Mouse (Mus musculus) fat pad, adult 2 months (tissue): ENCODE data around the gene Nlrp3.

Experiments
- DNase-seq: peaks from one replicate; pipeline ENCODE4 v3.0.0-alpha.2; 2011; ENCODE audit warnings: low read depth, low spot score; ENCODE audit errors: extremely low read depth

Gene Nlrp3

GRCm38 (mm10) chr11:59602287-59602686 lies 60.9 kb downstream of the Nlrp3 start:
- DNase-seq = no peak

GRCm38 (mm10) chr11:59611646-59612045 lies 70.3 kb downstream of the Nlrp3 start:
- DNase-seq = no peak

DNA sequence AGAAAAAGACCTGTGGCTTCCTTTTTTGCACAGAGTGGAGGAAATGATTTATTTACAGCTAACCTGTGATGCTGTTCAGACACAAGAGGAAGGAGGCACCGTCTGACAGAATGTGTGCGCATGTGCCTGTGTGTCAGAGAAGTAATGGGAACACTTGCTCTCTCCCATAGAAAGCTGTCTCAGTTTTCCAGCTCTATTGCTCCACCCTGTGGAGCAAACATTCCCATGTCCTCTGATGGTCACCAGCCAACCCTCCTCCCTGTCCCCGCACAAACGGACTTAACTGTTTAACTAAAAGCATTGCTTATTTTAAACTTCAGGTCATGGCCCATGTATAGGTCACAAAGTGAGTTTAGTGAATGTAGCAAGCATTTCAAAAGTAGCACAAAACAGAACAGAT lies 72.8 kb downstream of the Nlrp3 start:
- no peak for DNase-seq
